Mouse (Mus musculus) heart, adult 2 months (tissue): ENCODE data around the gene Gm21954.

Experiments used
- CTCF ChIP-seq: fragments of 200-600 bp; IDR thresholded peaks from 2 replicates; pipeline ENCODE4 v1.8.1; 2022; ENCODE audit warnings: antibody characterized with exemption, mild to moderate bottlenecking, moderate library complexity
- POLR2A ChIP-seq: fragments of 200-500 bp; IDR thresholded peaks from 2 replicates; pipeline ENCODE4 v1.6.1; 2011; ENCODE audit warnings: mild to moderate bottlenecking, low read depth, low read length, control low read depth; ENCODE audit not compliant: insufficient read depth

- no peak for TF ChIP-seq POLR2A
- TF ChIP-seq CTCF, result no peak
These were observed 11.3 kb upstream of the Gm21954 start for GRCm38 (mm10) chr3:55483328-55483727.
